Mouse (Mus musculus): ENCODE results near the gene Gm10273.

GRCm38 (mm10) chr10:59444106-59444505 lies 48.7 kb downstream of the Gm10273 start:
- no peak for TF ChIP-seq CTCF (IDR thresholded peaks at IDR 0.05; ENCODE audit: extremely low read depth, insufficient read depth, low read length)
- no peak for TF ChIP-seq POLR2A (IDR thresholded peaks at IDR 0.05; ENCODE audit: extremely low read depth, insufficient read depth, low read length)

Measured in cortical plate, adult 2 months (tissue).